Mouse (Mus musculus) right cerebral cortex, adult 18-20 months (tissue): Measurements from ENCODE around the gene Pdzd3.

Source experiments
- DNase-seq: peaks from one replicate; pipeline ENCODE4 v3.0.0; 2022; ENCODE audit warnings: mixed read lengths

Pdzd3 gene

GRCm38 (mm10) chr9:44199166-44199565, 52.1 kb downstream of the Pdzd3 start:
- no peak for DNase-seq
